Mouse (Mus musculus) G1E (cell line): ENCODE measurements around the gene Gm44502.

Experiments
- CTCF ChIP-seq: IDR thresholded peaks from 2 replicates; pipeline ENCODE4 v1.5.1; 2012; ENCODE audit warnings: low read depth, low read length, inconsistent platforms, mixed read lengths
- POLR2AphosphoS5 ChIP-seq: IDR thresholded peaks from 2 replicates; pipeline ENCODE4 v1.6.1; 2012; ENCODE audit warnings: low read depth, low read length, inconsistent platforms; ENCODE audit not compliant: insufficient replicate concordance
- TAL1 ChIP-seq: conservative IDR thresholded peaks from 2 replicates; pipeline ENCODE4 v1.6.1; 2012; ENCODE audit warnings: low read depth, low read length, inconsistent platforms, mixed read lengths

DNA sequence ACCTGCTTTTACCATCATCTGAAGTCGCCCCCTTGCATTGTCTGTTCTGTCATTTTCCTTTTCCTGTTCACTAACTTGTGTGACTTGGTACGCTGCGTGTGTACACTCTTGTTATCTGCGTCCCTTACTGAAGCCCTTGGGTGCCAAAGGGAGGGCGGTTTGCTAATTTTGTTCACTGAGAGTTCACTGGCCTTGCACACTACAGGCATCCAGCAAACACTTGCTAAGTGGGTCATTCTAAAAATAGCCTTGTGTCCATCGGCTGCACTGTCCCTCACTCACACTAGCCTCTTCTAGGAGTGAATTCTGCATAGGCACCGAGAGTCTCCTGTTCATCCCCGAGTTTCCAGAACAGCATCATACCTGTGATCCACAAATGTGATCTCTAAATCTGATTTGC, 14.2 kb downstream of the Gm44502 start:
- TF ChIP-seq CTCF (no peak), POLR2AphosphoS5 (no peak), TAL1 (no peak)
